Mouse (Mus musculus) C2C12 (cell line): ENCODE results near the gene Cdk17. TPM values are rescaled to one million over a fixed set of nuclear protein-coding genes. Genes with fewer than 3 reads are reported as not detected.

Experiments
- H3K27me3 ChIP-seq: one replicate; pipeline ENCODE4 v1.6.1; 2011; ENCODE audit not compliant: control insufficient read depth, insufficient read depth, insufficient read length
- H3K36me3 ChIP-seq: one replicate; pipeline ENCODE4 v1.6.1; 2011; ENCODE audit not compliant: control insufficient read depth, insufficient read depth
- H3K4me3 ChIP-seq: one replicate; pipeline ENCODE4 v1.5.1; 2011; ENCODE audit warnings: mild to moderate bottlenecking, control low read depth; ENCODE audit not compliant: poor library complexity, insufficient read depth, severe bottlenecking
- H3K79me2 ChIP-seq: one replicate; pipeline ENCODE4 v1.6.1; 2011; ENCODE audit not compliant: control insufficient read depth, insufficient read depth
- H3K79me3 ChIP-seq: one replicate; pipeline ENCODE4 v1.6.1; 2011; ENCODE audit warnings: low read depth, control low read depth
- H3ac ChIP-seq: one replicate; pipeline ENCODE3; 2011; ENCODE audit warnings: low read depth; ENCODE audit not compliant: control insufficient read depth, insufficient read length
- CEBPB ChIP-seq: IDR thresholded peaks from one replicate; pipeline ENCODE4 v1.6.1; 2011; ENCODE audit warnings: low read depth, mild to moderate bottlenecking, control low read depth, moderate library complexity
- CTCF ChIP-seq: IDR thresholded peaks from one replicate; pipeline ENCODE4 v1.5.1; 2011; ENCODE audit not compliant: control insufficient read depth, insufficient read depth, insufficient read length
- FOSL1 ChIP-seq: IDR thresholded peaks from one replicate; pipeline ENCODE4 v1.8.0; 2011; ENCODE audit warnings: mild to moderate bottlenecking, low read length; ENCODE audit not compliant: poor library complexity, insufficient read depth, severe bottlenecking
- MAX ChIP-seq: IDR thresholded peaks from one replicate; pipeline ENCODE4 v1.6.1; 2011; ENCODE audit warnings: mild to moderate bottlenecking, control low read depth
- MYOD1 ChIP-seq: IDR thresholded peaks from one replicate; pipeline ENCODE4 v1.6.1; 2011; ENCODE audit warnings: low read depth; ENCODE audit not compliant: control insufficient read depth, insufficient read length
- MYOG ChIP-seq: IDR thresholded peaks from one replicate; pipeline ENCODE4 v1.6.1; 2011; ENCODE audit not compliant: control insufficient read depth, insufficient read length; ENCODE audit errors: extremely low read depth
- USF1 ChIP-seq: IDR thresholded peaks from one replicate; pipeline ENCODE4 v1.6.1; 2011; ENCODE audit warnings: low read depth, mild to moderate bottlenecking, control low read depth, moderate library complexity
- polyA plus RNA-seq: library from polyadenylated mRNA; unstranded; fragments of >200 nt; fragmentation: generic; extraction: Trizol; gene quantifications from one replicate; pipeline ENCODE4 v1.2.1, GENCODE M21; 2012; ENCODE audit warnings: missing spikeins

Cdk17 gene
- polyA plus RNA-seq, 1 experiment = 7.4 TPM

DNA sequence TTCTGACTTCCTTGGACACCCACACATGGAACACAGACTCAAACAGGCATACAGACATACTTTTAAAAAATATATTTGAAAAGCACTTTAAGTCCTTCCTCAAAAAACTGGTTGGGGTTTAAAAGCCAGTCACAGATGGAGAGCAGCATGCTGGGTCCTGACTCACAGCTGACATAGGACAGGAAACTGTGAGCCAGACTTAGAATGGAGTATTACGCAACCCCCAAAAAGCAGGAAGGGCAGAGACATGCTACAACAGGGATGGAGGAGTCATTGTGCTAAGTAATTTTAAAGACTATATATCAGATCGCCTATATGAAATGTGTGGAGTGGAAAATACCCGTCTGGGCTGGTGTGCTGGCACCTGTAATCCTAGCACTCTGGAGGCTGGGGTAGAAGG is 107.7 kb downstream of the Cdk17 start:
- H3K79me2 ChIP-seq = peaks cover 79% of the 10 kb centered on the region
- peaks cover 39% of the 10 kb centered on the region for H3K79me3 ChIP-seq
- H3K4me3 ChIP-seq = no peak overlapping the region
- peak; percentile 88 for TF ChIP-seq CEBPB
- no peak for TF ChIP-seq MYOD1
- peaks cover 65% of the 10 kb centered on the region for H3K36me3 ChIP-seq
- no peak overlapping the region for H3ac ChIP-seq
- no peaks in the 10 kb centered on the region for H3K27me3 ChIP-seq

DNA sequence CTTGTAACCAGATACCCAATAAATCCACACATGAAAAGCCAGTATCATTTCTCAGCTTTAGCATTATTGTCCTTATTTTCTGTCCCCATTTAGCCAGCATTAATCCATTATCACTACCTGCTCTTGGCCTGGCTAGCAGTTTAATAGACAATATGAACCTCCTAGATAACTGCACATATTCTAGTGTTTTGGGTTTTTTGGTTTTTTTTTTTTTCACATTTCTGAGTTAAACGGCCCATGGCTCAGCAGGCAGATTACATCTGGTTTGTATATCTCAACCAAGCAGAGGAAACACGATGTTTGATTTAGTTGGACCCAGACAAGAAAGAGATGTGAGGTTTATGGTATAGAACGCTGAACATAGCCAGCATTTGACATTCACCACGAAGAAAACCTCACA is 109.1 kb downstream of the Cdk17 start:
- TF ChIP-seq MYOG (no peak), MAX (no peak), CEBPB (no peak), USF1 (no peak), CTCF (no peak), MYOD1 (no peak), FOSL1 (no peak)

DNA sequence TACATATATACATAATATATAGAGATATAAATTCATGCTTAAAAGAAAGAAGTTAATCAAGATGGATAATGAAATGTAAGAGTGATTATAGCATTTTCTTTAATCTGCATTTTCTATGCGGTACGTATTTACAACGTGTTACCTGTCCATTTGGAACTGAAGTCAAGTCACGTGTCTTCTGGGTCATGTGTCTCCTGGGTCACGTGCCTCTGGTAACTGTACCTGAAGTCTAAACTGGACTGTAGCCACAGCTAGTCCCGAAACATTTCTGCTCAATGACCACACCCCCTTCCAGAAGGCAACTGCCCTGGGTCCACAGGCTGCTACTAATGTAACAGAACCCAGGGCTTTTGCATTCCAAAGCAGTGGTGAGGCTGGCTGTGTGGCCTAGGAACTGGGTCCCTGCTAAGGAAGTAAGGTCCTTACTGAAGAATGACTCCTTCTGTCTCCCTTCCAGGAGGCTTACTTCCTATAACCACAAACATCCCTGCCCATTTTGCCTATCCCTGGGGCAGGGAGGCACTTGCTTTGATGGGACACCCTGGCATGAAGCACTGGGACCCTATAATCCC is 110.3 kb downstream of the Cdk17 start:
- TF ChIP-seq CTCF (no peak), MYOG (no peak), USF1 (peak; percentile 90), FOSL1 (no peak), MYOD1 (peak; percentile 2), CEBPB (no peak), MAX (peak; percentile 18)
- H3K79me3 ChIP-seq = peaks cover 41% of the 10 kb centered on the region
- no peak overlapping the region for H3ac ChIP-seq
- H3K79me2 ChIP-seq = peaks cover 73% of the 10 kb centered on the region
- no peaks in the 10 kb centered on the region for H3K27me3 ChIP-seq
- peaks cover 51% of the 10 kb centered on the region for H3K36me3 ChIP-seq
- no peak overlapping the region for H3K4me3 ChIP-seq

More for the DNA sequence above, 109.1 kb downstream of the Cdk17 start:
- H3ac ChIP-seq = no peak overlapping the region
- peaks cover 40% of the 10 kb centered on the region for H3K79me3 ChIP-seq
- H3K27me3 ChIP-seq = no peaks in the 10 kb centered on the region
- peaks cover 53% of the 10 kb centered on the region for H3K36me3 ChIP-seq
- no peak overlapping the region for H3K4me3 ChIP-seq
- H3K79me2 ChIP-seq = peaks cover 75% of the 10 kb centered on the region

DNA sequence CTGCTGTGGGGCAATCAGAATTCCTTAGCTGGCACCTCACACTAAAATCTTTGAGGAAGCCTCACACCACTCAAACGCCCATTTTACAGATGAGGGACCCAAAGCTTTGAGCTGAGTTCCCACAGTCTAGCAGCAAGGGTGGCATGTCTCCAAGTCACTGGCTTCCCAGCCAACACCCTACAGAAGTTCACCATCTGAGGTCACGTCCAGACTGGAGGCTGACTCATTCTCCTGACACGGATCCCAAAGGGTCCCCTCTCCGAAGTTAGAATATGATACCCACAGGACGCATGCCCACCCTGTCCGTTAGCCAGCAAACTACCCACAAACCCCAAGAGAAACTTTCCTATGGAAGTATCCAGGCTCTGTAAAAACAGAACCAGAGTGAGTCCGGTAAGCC is 111.2 kb downstream of the Cdk17 start:
- Histone ChIP-seq H3ac (no peak overlapping the region), H3K36me3 (peaks cover 50% of the 10 kb centered on the region), H3K4me3 (no peak overlapping the region), H3K27me3 (no peaks in the 10 kb centered on the region), H3K79me2 (peaks cover 73% of the 10 kb centered on the region), H3K79me3 (peaks cover 41% of the 10 kb centered on the region)
- TF ChIP-seq CTCF (no peak), FOSL1 (peak; percentile 53), MAX (peak; percentile 42)

DNA sequence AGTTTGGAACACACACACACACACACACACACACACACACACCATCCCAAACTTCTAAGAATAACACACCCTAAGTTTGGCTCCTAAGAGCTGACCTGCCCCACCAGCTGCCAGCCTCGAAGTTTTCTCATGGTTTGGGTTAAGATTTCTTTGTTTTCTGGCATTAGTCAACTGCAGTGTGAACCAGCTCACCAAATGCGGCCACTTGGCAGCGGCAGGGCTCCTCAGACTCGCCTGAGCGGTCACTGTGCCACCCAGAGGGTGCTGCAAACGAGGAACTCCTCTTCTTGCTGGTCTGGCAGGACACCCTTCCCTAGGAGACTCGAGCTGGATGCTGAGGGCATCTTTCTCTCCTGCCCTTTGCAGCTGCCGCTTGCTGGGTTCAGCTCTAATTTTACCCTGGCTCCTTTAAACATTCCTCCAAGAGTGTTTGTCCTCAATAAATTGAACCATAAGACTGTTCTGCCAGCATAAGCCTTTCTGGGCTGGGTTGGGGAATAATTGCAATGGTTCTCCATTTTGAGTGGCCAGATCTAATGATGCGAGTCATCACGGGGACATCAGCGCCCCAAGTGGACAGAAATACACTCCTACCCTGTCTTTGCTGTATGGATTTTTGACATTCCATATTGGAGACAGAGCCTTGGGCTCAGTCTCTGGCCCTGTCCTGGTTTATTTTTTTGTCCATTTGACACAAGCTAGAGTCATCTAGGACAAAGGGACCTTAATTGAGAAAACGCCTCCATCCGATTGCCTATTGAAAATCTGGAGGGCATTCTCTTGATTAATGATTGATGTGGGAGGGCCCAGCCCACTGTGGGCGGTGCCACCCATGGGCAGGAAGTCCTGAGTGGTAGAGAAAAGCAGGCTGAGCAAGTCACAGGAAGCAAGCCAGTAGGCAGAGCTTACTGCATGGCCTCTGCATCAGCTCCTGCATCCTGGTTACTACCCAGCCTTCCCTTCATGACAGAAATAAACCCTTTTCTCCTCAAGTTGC is 112.6 kb downstream of the Cdk17 start:
- Histone ChIP-seq H3K79me2 (peaks cover 70% of the 10 kb centered on the region), H3K36me3 (peaks cover 50% of the 10 kb centered on the region), H3K4me3 (no peak overlapping the region), H3ac (no peak overlapping the region), H3K79me3 (peaks cover 32% of the 10 kb centered on the region), H3K27me3 (no peaks in the 10 kb centered on the region)
- no peak for TF ChIP-seq FOSL1
- TF ChIP-seq MYOD1 = no peak
- no peak for TF ChIP-seq MYOG
- peak; percentile 12 for TF ChIP-seq CTCF
- no peak for TF ChIP-seq CEBPB
- peak; percentile 38 for TF ChIP-seq MAX
